Mouse (Mus musculus) retina, embryonic 14.5 days (tissue): ENCODE results near the gene Calr3.
A peak's percentile ranks its signal among the peaks of the same experiment; 100 is the strongest.

Experiments
- DNase-seq: peaks from one replicate; pipeline ENCODE4 v3.0.0-alpha.2; 2015; ENCODE audit warnings: low spot score

Calr3 gene

GRCm38 (mm10) chr8:72443338-72443993 lies at the start of gene Calr3, which contains the start of gene 1700030K09Rik:
Calr3 (minus strand) TSS chr8:72443870.
1700030K09Rik (plus strand) TSS chr8:72443880.
- peak; percentile 99 for DNase-seq

GRCm38 (mm10) chr8:72493381-72493780 lies 49.7 kb upstream of the Calr3 start:
- peak; percentile 13 for DNase-seq

GRCm38 (mm10) chr8:72492622-72493081 lies 49.0 kb upstream of the Calr3 start:
- DNase-seq, result peak; percentile 98

- DNase-seq, result peak; percentile 11
Measured at GRCm38 (mm10) chr8:72491680-72492621, 48.3 kb upstream of the Calr3 start, which contains the start of gene Slc35e1. Slc35e1 (minus strand) TSS chr8:72492614.

- DNase-seq, result no peak
Measured at GRCm38 (mm10) chr8:72491017-72491416, 47.3 kb upstream of the Calr3 start.

- DNase-seq, result no peak
Measured at GRCm38 (mm10) chr8:72487014-72487413, 43.3 kb upstream of the Calr3 start.

- no peak for DNase-seq
Measured at GRCm38 (mm10) chr8:72485456-72486199, 42.0 kb upstream of the Calr3 start.

GRCm38 (mm10) chr8:72474826-72475546 lies 31.3 kb upstream of the Calr3 start, which contains the start of gene Cherp:
Cherp (minus strand) TSS chr8:72475226.
- DNase-seq, result peak; percentile 99

GRCm38 (mm10) chr8:72470684-72471083 lies 27.0 kb upstream of the Calr3 start:
- DNase-seq, result no peak

GRCm38 (mm10) chr8:72469984-72470383 lies 26.3 kb upstream of the Calr3 start:
- no peak for DNase-seq

- no peak for DNase-seq
Measured at GRCm38 (mm10) chr8:72469243-72469642, 25.6 kb upstream of the Calr3 start.

- DNase-seq, result no peak
Measured at GRCm38 (mm10) chr8:72464211-72464610, 20.5 kb upstream of the Calr3 start.

- no peak for DNase-seq
Measured at GRCm38 (mm10) chr8:72459881-72460533, 16.3 kb upstream of the Calr3 start.

GRCm38 (mm10) chr8:72458457-72458856 lies 14.8 kb upstream of the Calr3 start:
- no peak for DNase-seq

GRCm38 (mm10) chr8:72457806-72458205 lies 14.1 kb upstream of the Calr3 start:
- no peak for DNase-seq

GRCm38 (mm10) chr8:72455317-72455716 lies 11.6 kb upstream of the Calr3 start:
- no peak for DNase-seq

GRCm38 (mm10) chr8:72453904-72454303 lies 10.2 kb upstream of the Calr3 start:
- DNase-seq, result no peak

- no peak for DNase-seq
Measured at GRCm38 (mm10) chr8:72451516-72451915, 7.8 kb upstream of the Calr3 start.

GRCm38 (mm10) chr8:72445071-72445470 lies 1.4 kb upstream of the Calr3 start:
- DNase-seq, result peak; percentile 5

GRCm38 (mm10) chr8:72443994-72444350 lies 302 bp upstream of the Calr3 start:
- DNase-seq, result no peak
